Mouse (Mus musculus): ENCODE measurements around the gene Ankk1. TPM values are rescaled to one million over a fixed set of nuclear protein-coding genes. Genes with fewer than 3 reads are reported as not detected.

Gene Ankk1
- polyA plus RNA-seq (2015; fragmentation: Nextera tagmentation; extraction: Ambion mirVana) = not detected in 2 replicates

GRCm38 (mm10) chr9:49426921-49427320 is at the start of gene Ankk1:
Gene Ankk1, minus strand, starts transcription at chr9:49427021.

Other genes starting within 250 kb of the Ankk1 start
- gene Gm4894, start 176.5 kb downstream of the Ankk1 start, polyA plus RNA-seq (2015; fragmentation: Nextera tagmentation; extraction: Ambion mirVana) = not detected in 2 replicates
- gene Drd2, start 86.4 kb downstream of the Ankk1 start, polyA plus RNA-seq (2015; fragmentation: Nextera tagmentation; extraction: Ambion mirVana) = 0.05 TPM in 1 of 2 replicates, not detected in the other
- gene Ttc12, start 59.2 kb upstream of the Ankk1 start, polyA plus RNA-seq (2015; fragmentation: Nextera tagmentation; extraction: Ambion mirVana) = 0.38 and 0.41 TPM in 2 replicates